Mouse (Mus musculus) liver, embryonic 12.5 days (tissue): ENCODE results near the gene Gm2007. TPM values are rescaled to one million over a fixed set of nuclear protein-coding genes. Genes with fewer than 3 reads are reported as not detected.
"Not testable (repeated sequence)": the region's sequence is repeated elsewhere in the genome, so short reads cannot be mapped to it uniquely, and the experiment has no call there.

Experiments used
- ATAC-seq: fragments of 200-750 bp; cut with Nextera tagmentation; 2 replicates; pipeline ENCODE4 v1.8.0; 2017; ENCODE audit warnings: moderate number of reproducible peaks, mild to moderate bottlenecking, moderate library complexity
- H3K27ac ChIP-seq: fragments of 300-500 bp; sonication (generic); 2 replicates; pipeline ENCODE4 v1.5.1; 2016; ENCODE audit warnings: mild to moderate bottlenecking
- H3K27me3 ChIP-seq: fragments of 300-500 bp; sonication (generic); replicated peaks from 2 replicates; pipeline ENCODE4 v1.6.1; 2016; ENCODE audit warnings: mild to moderate bottlenecking, moderate library complexity
- H3K36me3 ChIP-seq: fragments of 300-500 bp; sonication (generic); 2 replicates; pipeline ENCODE4 v1.6.1; 2016; ENCODE audit warnings: mild to moderate bottlenecking, moderate library complexity
- H3K4me1 ChIP-seq: fragments of 300-500 bp; sonication (generic); 2 replicates; pipeline ENCODE4 v1.6.1; 2016
- H3K4me2 ChIP-seq: fragments of 300-500 bp; sonication (generic); 2 replicates; pipeline ENCODE4 v1.6.1; 2016; ENCODE audit warnings: mild to moderate bottlenecking, moderate library complexity
- H3K4me3 ChIP-seq: fragments of 300-500 bp; sonication (generic); 2 replicates; pipeline ENCODE4 v1.5.1; 2016; ENCODE audit warnings: mild to moderate bottlenecking, moderate library complexity
- H3K9ac ChIP-seq: fragments of 300-500 bp; sonication (generic); 2 replicates; pipeline ENCODE4 v1.6.1; 2016; ENCODE audit warnings: mild to moderate bottlenecking, moderate library complexity
- H3K9me3 ChIP-seq: fragments of 300-500 bp; sonication (generic); replicated peaks from 2 replicates; pipeline ENCODE4 v1.6.1; 2016; ENCODE audit warnings: mild to moderate bottlenecking, moderate library complexity
- WGBS: fragments of 180-500 bp; shearing (Covaris S2); methylation state at CpG from one replicate; pipeline ENCODE4 v1.1.7; 2016; ENCODE audit not compliant: insufficient replicate concordance; 5-methylcytosine and 5-hydroxymethylcytosine counted together
- polyA plus RNA-seq: library from polyadenylated mRNA; unstranded; fragments of >200 nt; fragmentation: Nextera tagmentation; extraction: Ambion mirVana; gene quantifications from 2 replicates; pipeline ENCODE4 v1.2.1, GENCODE M21; 2016

Gm2007 gene
- 2.8 TPM in 1 of 2 replicates, not detected in the other for polyA plus RNA-seq

DNA sequence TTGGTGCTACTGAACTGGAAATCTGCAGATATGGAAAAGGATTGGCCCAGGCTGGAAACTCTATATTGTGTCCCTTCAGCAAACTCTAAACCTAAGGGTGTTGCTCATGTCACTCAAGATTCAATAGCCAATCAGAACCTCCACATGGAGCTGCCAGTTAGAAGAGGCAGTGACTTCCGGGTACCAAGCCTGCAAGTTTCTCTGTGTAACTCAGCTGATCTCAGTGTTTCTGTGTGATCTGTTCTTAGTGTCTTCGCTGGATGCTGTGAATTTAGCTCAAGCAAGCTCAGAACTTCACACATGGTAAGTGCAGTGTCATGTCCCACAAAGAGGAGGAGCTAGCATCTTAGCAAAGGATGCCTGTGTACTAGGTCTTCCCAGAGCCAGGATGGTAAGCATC, at the start of gene Gm2007:
Gene Gm2007 (plus strand): TSS at position 301 of the 400 bp plus-strand sequence.
- not testable (repeated sequence) for H3K27ac ChIP-seq, H3K9ac ChIP-seq, H3K4me3 ChIP-seq, H3K4me2 ChIP-seq, H3K4me1 ChIP-seq, H3K27me3 ChIP-seq, H3K9me3 ChIP-seq, H3K36me3 ChIP-seq, ATAC-seq
- no CpG with 5 or more reads among the region's 2 CpGs for WGBS

DNA sequence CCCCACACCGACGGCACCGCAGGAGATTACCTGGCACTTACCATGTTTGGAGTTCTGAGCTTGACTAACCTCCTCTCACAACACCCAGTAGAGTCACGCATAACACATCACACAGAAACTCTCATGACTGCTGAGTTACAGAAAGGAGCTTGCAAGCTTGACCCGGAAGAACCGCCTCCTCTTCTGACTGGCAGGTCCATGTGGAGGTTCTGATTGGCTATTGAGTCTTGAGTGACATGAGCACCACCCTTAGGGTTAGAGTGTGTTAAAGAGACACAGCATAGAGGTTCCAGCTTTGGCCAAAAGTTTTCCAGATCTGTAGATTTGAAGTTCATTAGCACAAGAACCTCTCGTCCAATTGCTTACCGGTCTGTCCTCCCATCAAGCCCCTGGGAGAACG, 37.8 kb upstream of the Gm2007 start, which contains the start of gene Zfp969:
Gene Zfp969 (minus strand): TSS at position 101 of the 400 bp plus-strand sequence.
- H3K9ac ChIP-seq, H3K4me1 ChIP-seq, H3K4me3 ChIP-seq, H3K36me3 ChIP-seq, H3K27me3 ChIP-seq, H3K4me2 ChIP-seq, H3K9me3 ChIP-seq, H3K27ac ChIP-seq, ATAC-seq: not testable (repeated sequence)
- no CpG with 5 or more reads among the region's 9 CpGs for WGBS

DNA sequence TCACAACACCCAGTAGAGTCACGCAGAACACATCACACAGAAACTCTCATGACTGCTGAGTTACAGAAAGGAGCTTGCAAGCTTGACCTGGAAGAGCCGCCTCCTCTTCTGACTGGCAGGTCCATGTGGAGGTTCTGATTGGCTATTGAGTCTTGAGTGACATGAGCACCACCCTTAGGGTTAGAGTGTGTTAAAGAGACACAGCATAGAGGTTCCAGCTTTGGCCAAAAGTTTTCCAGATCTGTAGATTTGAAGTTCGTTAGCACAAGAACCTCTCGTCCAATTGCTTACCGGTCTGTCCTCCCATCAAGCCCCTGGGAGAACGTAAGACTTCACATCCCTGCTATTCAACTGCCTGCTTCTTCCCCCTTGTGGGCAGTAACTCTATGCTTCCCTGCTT, 59.7 kb downstream of the Gm2007 start, which contains the start of gene Gm14288:
Gene Gm14288 (minus strand): TSS at position 101 of the 400 bp plus-strand sequence.
- not testable (repeated sequence) for H3K27ac ChIP-seq, H3K36me3 ChIP-seq, H3K9me3 ChIP-seq, H3K4me1 ChIP-seq, ATAC-seq, H3K4me3 ChIP-seq, H3K27me3 ChIP-seq, H3K4me2 ChIP-seq, H3K9ac ChIP-seq
- WGBS, result no CpG with 5 or more reads among the region's 6 CpGs

Other genes starting within 250 kb of the Gm2007 start
- 2.8 TPM in 1 of 2 replicates, not detected in the other for gene Gm11007, start 97.6 kb upstream of the Gm2007 start, polyA plus RNA-seq
- gene Zfp969, start 37.9 kb upstream of the Gm2007 start, polyA plus RNA-seq, result 7.5 and 10.5 TPM in 2 replicates
- gene Gm14288, start 59.6 kb downstream of the Gm2007 start, polyA plus RNA-seq, result 2.8 and 3.2 TPM in 2 replicates
- 6.5 and 6.9 TPM in 2 replicates for gene Gm6710, start 127.7 kb downstream of the Gm2007 start, polyA plus RNA-seq
- 1.8 and 2.0 TPM in 2 replicates for gene Zfp966, start 189.6 kb downstream of the Gm2007 start, polyA plus RNA-seq
- gene Gm2026, start 223.8 kb downstream of the Gm2007 start, polyA plus RNA-seq, result 6.3 and 7.9 TPM in 2 replicates